Mouse (Mus musculus) embryonic facial prominence, embryonic 11.5 days (tissue): ENCODE results near the gene C87436. TPM values are rescaled to one million over a fixed set of nuclear protein-coding genes. Genes with fewer than 3 reads are reported as not detected.

Experiments
- ATAC-seq: fragments of 200-750 bp; cut with Nextera tagmentation; replicated peaks from 2 replicates; pipeline ENCODE4 v1.8.0; 2017; ENCODE audit warnings: low read depth; ENCODE audit not compliant: insufficient number of reproducible peaks, low FRiP score, low TSS enrichment
- DNase-seq: peaks from one replicate; pipeline ENCODE4 v3.0.0-alpha.2; 2015; ENCODE audit warnings: low spot score
- H3K27ac ChIP-seq: fragments of 300-500 bp; sonication (generic); replicated peaks from 2 replicates; pipeline ENCODE4 v1.5.1; 2014; ENCODE audit warnings: mild to moderate bottlenecking, low read depth, low read length, control low read depth
- H3K27me3 ChIP-seq: fragments of 300-500 bp; sonication (generic); 2 replicates; pipeline ENCODE4 v1.6.1; 2014; ENCODE audit warnings: mild to moderate bottlenecking, low read length, moderate library complexity, mixed read lengths; ENCODE audit not compliant: control insufficient read depth, insufficient read depth
- H3K36me3 ChIP-seq: fragments of 300-500 bp; sonication (generic); replicated peaks from 2 replicates; pipeline ENCODE4 v1.6.1; 2014; ENCODE audit warnings: low read depth, mild to moderate bottlenecking, low read length, moderate library complexity, mixed read lengths; ENCODE audit not compliant: control insufficient read depth, insufficient read depth
- H3K4me1 ChIP-seq: fragments of 300-500 bp; sonication (generic); 2 replicates; pipeline ENCODE4 v1.6.1; 2014; ENCODE audit warnings: low read length, mixed read lengths; ENCODE audit not compliant: control insufficient read depth, insufficient read depth
- H3K4me2 ChIP-seq: fragments of 300-500 bp; sonication (generic); 2 replicates; pipeline ENCODE4 v1.6.1; 2014; ENCODE audit warnings: low read depth, mild to moderate bottlenecking, control low read depth, low read length, moderate library complexity
- H3K4me3 ChIP-seq: fragments of 300-500 bp; sonication (generic); 2 replicates; pipeline ENCODE4 v1.5.1; 2014; ENCODE audit warnings: low read depth, low read length, control low read depth
- H3K9ac ChIP-seq: fragments of 300-500 bp; sonication (generic); replicated peaks from 2 replicates; pipeline ENCODE4 v1.6.1; 2014; ENCODE audit warnings: mild to moderate bottlenecking, control low read depth, low read length
- H3K9me3 ChIP-seq: fragments of 300-500 bp; sonication (generic); replicated peaks from 2 replicates; pipeline ENCODE4 v1.6.1; 2016; ENCODE audit warnings: mild to moderate bottlenecking, low read length, inconsistent platforms, mixed read lengths; ENCODE audit not compliant: control insufficient read depth
- WGBS: fragments of 180-500 bp; shearing (Covaris S2); extraction: QIAGEN DNeasy Blood & Tissue Kit; methylation state at CpG from one replicate; pipeline ENCODE4 v1.1.7; 2014; 5-methylcytosine and 5-hydroxymethylcytosine counted together
- polyA plus RNA-seq: library from polyadenylated mRNA; unstranded; fragments of >200 nt; fragmentation: Nextera tagmentation; extraction: Ambion mirVana; gene quantifications from 2 replicates; pipeline ENCODE4 v1.2.1, GENCODE M21; 2014

Gene C87436
- polyA plus RNA-seq, 1 experiment from 2014 or later, result 25.1 TPM

- no peaks in the 10 kb centered on the region for H3K9me3 ChIP-seq
- DNase-seq (peak; percentile 93), ATAC-seq (peak; percentile 91)
- peaks cover 3% of the 10 kb centered on the region for H3K36me3 ChIP-seq
- peak within 1 kb of the TSS; percentile 84 for H3K9ac ChIP-seq
- peak within 1 kb of the TSS; percentile 94 for H3K4me3 ChIP-seq
- no peaks in the 10 kb centered on the region for H3K27me3 ChIP-seq
- WGBS, result under 1% methylated on average over 47 of the region's 51 CpGs
- no peaks in the 10 kb centered on the region for H3K4me1 ChIP-seq
- peak within 1 kb of the TSS; percentile 83 for H3K27ac ChIP-seq
- peak within 1 kb of the TSS; percentile 91 for H3K4me2 ChIP-seq
Observed at GRCm38 (mm10) chr6:86396581-86397256, 41.5 kb upstream of the C87436 start, which contains the start of gene Pcyox1. Pcyox1 (minus strand) TSS chr6:86397154.

- Histone ChIP-seq H3K36me3 (no peaks in the 10 kb centered on the region; the same call in 1 of the 2 replicates), H3K27ac (no peak overlapping the region), H3K4me2 (peak overlapping the region; percentile 91), H3K9ac (peak overlapping the region; percentile 84), H3K4me3 (peak overlapping the region; percentile 94), H3K27me3 (no peaks in the 10 kb centered on the region), H3K9me3 (no peaks in the 10 kb centered on the region), H3K4me1 (no peaks in the 10 kb centered on the region)
- 8% methylated on average over 14 of the region's 14 CpGs for WGBS
- no peak for DNase-seq
- ATAC-seq, result no peak; the same call in 1 of the 2 replicates
Observed at GRCm38 (mm10) chr6:86397257-86397980, 40.8 kb upstream of the C87436 start.

GRCm38 (mm10) chr6:86398986-86399385 is 39.2 kb upstream of the C87436 start:
- 68% methylated on average over 2 of the region's 2 CpGs for WGBS
- Histone ChIP-seq H3K4me1 (no peaks in the 10 kb centered on the region), H3K9me3 (no peaks in the 10 kb centered on the region), H3K27ac (no peak overlapping the region), H3K27me3 (no peaks in the 10 kb centered on the region), H3K36me3 (no peaks in the 10 kb centered on the region), H3K4me3 (no peak overlapping the region), H3K4me2 (no peak overlapping the region), H3K9ac (no peak overlapping the region)
- DNase-seq (no peak), ATAC-seq (no peak)

GRCm38 (mm10) chr6:86399995-86400394 is 38.2 kb upstream of the C87436 start:
- Histone ChIP-seq H3K27me3 (no peaks in the 10 kb centered on the region), H3K4me3 (no peak overlapping the region), H3K4me2 (no peak overlapping the region), H3K36me3 (no peaks in the 10 kb centered on the region), H3K4me1 (no peaks in the 10 kb centered on the region), H3K9ac (no peak overlapping the region), H3K9me3 (no peaks in the 10 kb centered on the region), H3K27ac (no peak overlapping the region)
- DNase-seq (no peak), ATAC-seq (no peak)
- WGBS, result 78% methylated on average over 2 of the region's 2 CpGs

GRCm38 (mm10) chr6:86400972-86401371 is 37.2 kb upstream of the C87436 start:
- 8% methylated on average over 9 of the region's 9 CpGs for WGBS
- no peak for ATAC-seq
- Histone ChIP-seq H3K9ac (no peak overlapping the region; the same call in 1 of the 2 replicates), H3K36me3 (no peaks in the 10 kb centered on the region), H3K4me1 (no peaks in the 10 kb centered on the region), H3K4me3 (no peak overlapping the region), H3K27ac (no peak overlapping the region), H3K4me2 (peak overlapping the region; percentile 30), H3K9me3 (no peaks in the 10 kb centered on the region), H3K27me3 (no peaks in the 10 kb centered on the region)
- DNase-seq, result peak; percentile 85

- ATAC-seq (no peak), DNase-seq (peak; percentile 42)
- no peak overlapping the region for H3K4me2 ChIP-seq
- H3K4me3 ChIP-seq, result peak overlapping the region; percentile 21
- no peaks in the 10 kb centered on the region for H3K27me3 ChIP-seq
- H3K9ac ChIP-seq, result no peak overlapping the region
- no peaks in the 10 kb centered on the region for H3K4me1 ChIP-seq
- H3K36me3 ChIP-seq, result no peaks in the 10 kb centered on the region
- H3K27ac ChIP-seq, result no peak overlapping the region
- WGBS, result 38% methylated on average over 12 of the region's 12 CpGs
- H3K9me3 ChIP-seq, result no peaks in the 10 kb centered on the region
Observed at GRCm38 (mm10) chr6:86402681-86403607, 35.2 kb upstream of the C87436 start.

- Histone ChIP-seq H3K4me3 (peak overlapping the region; percentile 61), H3K9ac (no peak overlapping the region; the same call in 1 of the 2 replicates), H3K9me3 (no peaks in the 10 kb centered on the region), H3K27me3 (no peaks in the 10 kb centered on the region), H3K36me3 (no peaks in the 10 kb centered on the region), H3K4me1 (no peaks in the 10 kb centered on the region), H3K4me2 (no peak overlapping the region), H3K27ac (no peak overlapping the region)
- WGBS, result under 1% methylated on average over 15 of the region's 15 CpGs
- DNase-seq (peak; percentile 91), ATAC-seq (peak; percentile 38; the same call in 1 of the 2 replicates)
Observed at GRCm38 (mm10) chr6:86403728-86404099, 34.5 kb upstream of the C87436 start.
